Mouse (Mus musculus): ENCODE results near the gene Ccdc114.
"Not testable (repeated sequence)": the region's sequence is repeated elsewhere in the genome, so short reads cannot be mapped to it uniquely, and the experiment has no call there.

The Ccdc114 gene

DNA sequence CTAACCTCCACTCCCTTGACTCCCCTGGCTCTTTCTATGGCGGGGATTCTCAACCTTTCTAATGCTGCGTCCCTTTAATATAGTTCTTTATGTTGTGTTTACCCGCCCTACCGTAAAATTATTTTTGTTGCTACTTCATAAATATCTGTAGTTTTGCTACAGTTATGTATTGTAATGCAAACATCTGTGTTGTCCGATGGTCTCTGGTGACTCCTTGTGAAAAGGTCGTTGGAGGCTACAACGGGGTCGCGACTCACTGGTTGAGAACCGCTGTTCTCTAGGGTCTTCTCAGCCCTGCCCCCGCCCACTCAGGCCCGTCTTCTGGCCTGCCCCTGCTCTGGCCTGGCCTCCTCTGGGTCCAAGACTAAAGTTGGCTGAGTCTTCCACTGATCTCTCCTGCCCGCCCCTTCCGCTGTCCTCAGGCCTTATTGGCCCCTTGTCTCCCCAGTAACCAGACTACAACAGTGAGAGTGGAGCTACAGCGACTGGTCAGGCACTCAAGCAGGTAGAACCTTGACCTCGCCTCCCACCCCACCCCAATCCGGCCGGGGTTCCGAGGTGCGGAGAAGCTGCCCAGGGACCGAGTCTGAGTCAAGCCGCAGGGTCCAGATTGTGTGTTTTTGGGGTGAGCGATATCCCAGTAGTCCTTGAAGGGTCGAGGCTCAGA is at the start of gene Ccdc114:
Gene Ccdc114, plus strand, starts transcription at position 311 of the 667 bp plus-strand sequence.
- DNase-seq (ENCODE audit: low read depth, low spot score) = peak; percentile 42

DNA sequence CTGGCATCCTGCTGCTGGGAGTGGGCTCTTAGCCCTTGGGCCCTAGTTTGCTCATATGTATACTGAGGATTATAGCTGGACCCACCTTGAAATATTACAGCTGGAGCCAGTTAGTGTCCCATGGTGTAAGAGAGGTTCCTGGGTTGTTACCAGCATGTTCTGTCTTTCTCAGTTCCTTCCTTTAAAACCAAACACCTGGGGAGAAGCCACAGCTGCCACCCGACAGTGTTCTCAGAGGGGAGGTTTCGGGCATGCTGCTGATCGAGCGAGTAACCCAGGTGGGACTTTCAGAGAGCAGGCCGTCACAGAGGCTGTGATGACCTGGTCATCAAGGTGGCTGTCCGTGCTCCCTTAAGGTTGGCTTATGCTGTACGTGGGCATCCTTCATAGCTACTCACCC is 47.0 kb upstream of the Ccdc114 start:
- no peak for DNase-seq (ENCODE audit: low read depth, low spot score)

GRCm38 (mm10) chr7:45878278-45878677 is 45.6 kb upstream of the Ccdc114 start, which contains the start of gene Grin2d:
Gene Grin2d (minus strand): TSS chr7:45878378.
- not testable (repeated sequence) for DNase-seq (ENCODE audit: low read depth, low spot score)

DNA sequence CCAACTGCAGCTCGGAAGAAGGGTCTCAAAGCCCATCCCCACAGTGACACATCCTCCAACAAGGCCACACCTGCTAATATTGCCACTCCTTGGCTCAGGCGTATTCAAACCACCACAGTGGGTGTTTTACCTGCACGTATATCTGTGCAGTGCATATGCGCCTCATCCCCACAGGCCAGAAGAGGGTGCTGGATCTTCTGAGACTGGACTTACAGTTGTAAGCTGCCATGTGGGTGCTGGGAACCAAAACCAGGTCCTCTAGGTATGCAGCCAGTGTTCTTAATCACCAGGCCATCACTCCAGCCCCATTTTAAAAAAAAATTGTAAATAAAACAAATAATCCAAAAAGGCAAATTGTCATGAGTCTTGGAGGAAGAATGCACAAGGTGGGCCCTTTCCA is 43.3 kb upstream of the Ccdc114 start:
- DNase-seq (ENCODE audit: low read depth, low spot score) = no peak

DNA sequence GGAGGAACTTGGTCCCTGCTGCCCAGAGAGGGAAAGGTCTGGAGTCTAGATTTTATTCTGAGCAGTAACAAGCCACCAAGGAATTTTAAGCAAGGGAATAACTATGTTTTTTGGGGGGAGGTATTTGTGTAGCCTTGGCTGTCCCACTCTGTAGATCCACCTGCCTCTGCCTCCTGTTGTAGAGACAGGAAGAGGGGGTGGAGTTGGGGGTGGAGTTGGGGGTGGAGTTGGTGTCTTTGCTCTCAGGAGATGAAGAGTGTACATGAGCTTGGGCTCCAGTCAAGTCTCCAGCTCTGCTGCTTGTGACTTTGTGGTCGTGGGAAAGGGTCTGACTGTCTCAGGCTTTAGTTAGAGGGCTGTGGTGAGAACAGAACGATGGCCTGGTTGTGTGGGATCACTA is 42.9 kb upstream of the Ccdc114 start:
- no peak for DNase-seq (ENCODE audit: low read depth, low spot score)

- no peak for DNase-seq (ENCODE audit: low read depth, low spot score)
Observed at GRCm38 (mm10) chr7:45887246-45887645, 36.6 kb upstream of the Ccdc114 start.

GRCm38 (mm10) chr7:45892651-45893050 is 31.2 kb upstream of the Ccdc114 start:
- no peak for DNase-seq (ENCODE audit: low read depth, low spot score)

GRCm38 (mm10) chr7:45895931-45896516 is 27.8 kb upstream of the Ccdc114 start:
- DNase-seq (ENCODE audit: low read depth, low spot score) = no peak

DNA sequence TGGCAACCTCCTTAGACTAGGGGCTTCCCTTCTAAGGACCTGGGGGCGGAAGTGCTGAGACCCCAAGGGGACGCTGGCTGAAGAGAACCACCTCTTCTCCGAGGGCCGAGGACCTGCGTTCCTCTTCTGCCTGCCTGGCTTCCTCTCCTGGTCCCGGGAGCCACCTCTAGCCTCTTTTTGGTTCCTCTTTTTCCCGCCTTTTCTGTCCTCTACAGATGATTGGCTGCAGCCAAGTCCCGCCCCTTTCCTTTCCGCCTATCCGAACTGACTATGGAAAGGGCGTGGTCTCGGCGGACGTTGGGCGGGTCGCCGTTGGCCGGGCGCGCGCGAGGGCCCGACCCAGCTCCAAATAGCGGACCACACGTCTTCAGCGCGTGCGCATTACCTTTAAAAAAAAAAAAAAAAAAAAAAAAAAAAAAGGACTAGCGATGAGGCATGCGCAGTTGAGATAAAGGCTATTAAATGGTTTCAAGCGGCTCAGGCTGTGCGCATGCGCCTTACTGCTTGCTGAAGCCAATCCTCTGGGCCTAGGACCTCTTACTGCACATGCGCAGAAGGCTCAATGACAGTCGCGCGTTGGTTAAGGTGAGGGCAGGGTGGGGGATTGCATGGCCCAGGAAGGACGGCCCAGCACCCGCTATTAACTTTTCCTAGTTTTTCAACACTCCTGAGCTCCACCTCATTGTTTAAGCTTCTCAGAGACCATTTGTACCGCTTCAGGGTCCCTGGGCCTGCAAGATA is 27.2 kb upstream of the Ccdc114 start, which contains the start of the genes Syngr4 and Tmem143:
Gene Syngr4, minus strand, starts transcription at position 198 of the 741 bp plus-strand sequence.
Gene Tmem143, plus strand, starts transcription at position 425 of the 741 bp plus-strand sequence.
- peak; percentile 99 for DNase-seq (ENCODE audit: low read depth, low spot score)

DNA sequence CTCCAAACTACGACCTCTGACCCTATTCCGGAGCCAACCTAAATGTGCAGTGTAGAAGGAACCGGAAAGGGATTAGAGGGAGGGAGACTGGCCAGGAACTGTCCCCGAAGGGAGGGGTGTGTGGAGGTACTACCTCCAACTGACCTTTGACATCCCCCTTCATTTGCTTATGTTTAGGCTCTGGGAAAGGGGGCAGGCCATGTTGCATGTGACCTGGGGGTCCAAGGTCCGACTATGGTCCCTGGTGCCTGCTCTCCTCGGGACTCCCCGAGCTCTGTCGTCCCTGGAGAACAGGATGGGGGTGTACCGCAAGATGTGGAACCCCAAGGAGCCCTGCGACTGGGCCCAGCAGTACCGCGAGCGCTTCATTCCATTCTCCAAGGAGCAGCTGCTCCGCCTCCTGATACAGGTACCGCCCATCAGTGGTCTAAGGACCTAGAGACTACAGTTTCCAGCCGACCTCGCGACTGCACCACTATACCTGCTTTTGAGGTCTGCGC is 26.6 kb upstream of the Ccdc114 start:
- DNase-seq (ENCODE audit: low read depth, low spot score) = peak; percentile 82

- peak; percentile 67 for DNase-seq (ENCODE audit: low read depth, low spot score)
Observed at GRCm38 (mm10) chr7:45898125-45898524, 25.7 kb upstream of the Ccdc114 start.

DNA sequence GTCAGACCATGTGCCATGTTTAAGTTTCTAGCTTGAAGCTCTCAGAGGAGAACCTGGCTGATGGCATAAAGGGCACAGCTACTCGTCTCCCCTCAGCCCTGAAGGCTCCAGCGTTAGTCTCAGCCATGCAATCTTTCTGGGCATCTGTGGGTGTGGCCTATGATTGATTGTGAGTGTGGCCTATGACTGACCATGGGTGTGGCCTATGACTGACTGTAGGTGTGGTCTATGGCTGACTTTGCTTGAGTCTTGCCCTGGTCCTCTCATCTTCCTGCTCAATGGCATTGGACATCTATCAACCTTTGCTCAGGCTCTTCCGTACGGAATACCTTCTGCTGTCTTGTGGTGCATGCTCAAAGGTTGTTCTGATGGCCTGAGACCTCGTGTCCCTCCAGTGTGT is 22.3 kb upstream of the Ccdc114 start:
- DNase-seq (ENCODE audit: low read depth, low spot score) = no peak

DNA sequence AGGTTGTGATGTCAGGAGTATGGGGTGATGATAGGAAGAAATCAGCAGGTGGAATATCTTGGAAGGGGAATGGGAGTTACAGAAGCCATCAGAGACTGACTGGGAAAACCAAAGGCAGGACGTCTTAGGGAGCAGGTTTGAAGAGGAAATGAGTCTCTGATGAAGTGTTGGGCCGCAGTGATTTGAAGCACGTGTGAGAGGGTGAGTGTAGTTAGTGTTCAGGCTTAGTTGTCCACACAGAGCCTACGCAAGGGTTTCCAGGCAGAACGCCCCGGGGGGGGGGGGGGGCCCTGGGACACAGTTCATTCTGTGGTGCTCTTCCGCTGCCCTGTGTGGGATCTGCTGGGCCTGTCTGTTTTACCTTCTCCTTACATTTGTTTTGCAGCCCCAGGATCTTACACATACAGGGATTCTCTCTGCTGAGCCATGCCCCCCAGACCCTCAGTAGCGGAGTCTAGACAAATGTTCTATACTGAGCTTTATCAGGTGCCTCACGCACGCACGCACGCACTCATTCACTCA is 21.3 kb upstream of the Ccdc114 start:
- DNase-seq (ENCODE audit: low read depth, low spot score) = no peak

- no peak for DNase-seq (ENCODE audit: low read depth, low spot score)
Observed at GRCm38 (mm10) chr7:45906622-45907021, 17.2 kb upstream of the Ccdc114 start.

DNA sequence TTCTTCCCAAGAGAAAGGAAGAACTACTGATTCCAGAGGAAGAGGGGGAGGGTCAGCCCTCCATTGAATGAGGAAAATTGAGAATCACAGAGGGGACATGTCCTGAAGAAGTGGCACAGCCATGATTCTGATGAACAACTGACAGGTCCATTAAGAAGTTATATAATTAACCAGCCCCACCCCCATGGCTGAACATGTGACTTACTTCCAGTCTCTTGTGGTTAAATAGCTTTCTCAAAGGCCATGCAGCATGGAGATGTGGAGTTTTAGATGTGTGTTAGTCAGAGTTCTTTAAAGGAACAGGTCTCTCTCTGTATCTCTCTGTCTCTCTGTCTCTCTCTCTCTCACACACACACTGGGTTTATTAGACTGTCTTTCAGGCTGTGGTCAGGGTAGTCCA is 15.5 kb upstream of the Ccdc114 start:
- no peak for DNase-seq (ENCODE audit: low read depth, low spot score)

DNA sequence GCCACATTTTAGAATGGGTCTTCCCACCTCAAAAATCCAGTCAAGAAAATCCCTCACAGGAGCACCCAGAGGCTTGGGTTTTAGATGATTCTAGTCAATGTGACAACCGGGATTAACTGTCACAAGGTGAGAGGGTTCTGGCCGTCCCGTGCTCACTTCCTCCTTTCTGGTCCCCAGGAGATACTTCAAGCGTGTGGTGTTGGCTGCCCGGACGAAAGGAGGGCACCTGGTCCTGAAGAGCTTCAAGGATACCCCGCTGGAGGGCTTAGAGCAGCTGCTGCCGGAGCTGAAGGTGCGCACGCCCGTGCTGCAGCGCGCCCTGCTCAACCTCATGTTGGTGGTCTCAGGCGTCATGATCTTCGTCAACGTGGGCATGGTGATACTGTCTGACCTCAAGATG is 14.7 kb upstream of the Ccdc114 start:
- DNase-seq (ENCODE audit: low read depth, low spot score) = no peak

DNA sequence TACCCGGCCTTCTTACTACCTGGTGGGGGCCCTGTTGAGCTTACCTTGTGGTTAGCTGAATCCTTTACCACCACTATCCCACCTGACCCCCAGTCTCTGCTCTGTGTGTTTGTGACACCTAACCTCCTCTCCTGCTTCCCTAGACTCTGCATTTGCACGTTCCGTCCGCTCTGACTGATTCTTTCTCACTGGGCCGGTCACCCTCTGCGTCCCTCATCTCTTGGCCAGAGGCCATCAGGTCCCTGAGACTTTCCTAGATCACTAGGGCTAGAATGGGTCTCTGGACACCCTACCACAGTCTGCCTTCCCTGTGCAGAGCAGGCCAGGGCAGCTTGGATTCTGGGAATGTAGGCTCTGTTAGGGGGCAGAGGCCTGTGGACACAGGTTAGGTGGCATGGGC is 9.8 kb upstream of the Ccdc114 start:
- no peak for DNase-seq (ENCODE audit: low read depth, low spot score)

GRCm38 (mm10) chr7:45915011-45915410 is 8.9 kb upstream of the Ccdc114 start:
- DNase-seq (ENCODE audit: low read depth, low spot score) = no peak

- peak; percentile 94 for DNase-seq (ENCODE audit: low read depth, low spot score)
Observed at GRCm38 (mm10) chr7:45916056-45917003, 7.5 kb upstream of the Ccdc114 start.

- no peak for DNase-seq (ENCODE audit: low read depth, low spot score)
Observed at GRCm38 (mm10) chr7:45917004-45917704, 6.7 kb upstream of the Ccdc114 start.
